Mouse (Mus musculus): ENCODE measurements around the gene Farp1. TPM values are rescaled to one million over a fixed set of nuclear protein-coding genes. Genes with fewer than 3 reads are reported as not detected.
"Not testable (repeated sequence)": the region's sequence is repeated elsewhere in the genome, so short reads cannot be mapped to it uniquely, and the experiment has no call there.

The Farp1 gene
- total RNA-seq (2021), result 10 to 100 TPM; 10.7 to 12.0 TPM

DNA sequence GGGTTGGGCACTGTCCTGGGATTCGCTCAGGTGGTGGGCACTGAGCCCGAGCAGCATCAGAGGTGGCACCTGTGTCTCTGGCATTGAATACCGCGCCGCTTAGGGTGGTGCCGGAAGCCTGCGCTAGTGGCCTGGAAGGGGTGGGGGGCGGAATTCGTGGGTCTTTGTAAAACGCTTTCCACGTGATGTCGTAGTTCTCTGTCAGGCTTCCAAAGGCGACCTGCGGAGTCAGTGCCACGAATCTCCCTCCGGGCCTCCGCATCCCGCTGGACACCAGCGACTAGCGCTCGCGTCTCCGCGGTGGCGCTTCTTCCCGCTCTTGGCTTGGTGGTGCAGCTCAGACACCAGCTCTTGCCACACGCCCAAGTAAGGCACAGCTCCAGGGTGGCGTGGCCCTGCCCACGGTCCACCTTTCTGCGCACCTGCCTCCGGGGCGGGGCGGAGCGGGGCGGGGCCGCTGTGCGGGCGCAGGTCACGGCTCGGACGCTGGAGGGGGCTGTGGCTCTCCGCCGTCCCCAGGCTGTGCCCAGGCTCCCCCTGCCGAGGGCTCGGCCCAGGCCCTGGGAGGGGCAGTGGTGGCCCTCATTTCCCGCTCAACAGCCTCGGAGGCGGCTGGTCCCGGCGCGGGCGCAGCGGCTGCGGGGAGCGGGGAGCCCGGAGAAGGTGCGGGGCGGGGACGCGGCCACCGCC, at the start of gene Farp1:
Farp1 (plus strand) TSS at position 228 of the 690 bp plus-strand sequence.
- DNase-seq (ENCODE audit: low spot score), result peak; percentile 78
- intact Hi-C loops (cut with DNase I), result loop anchor here (2.0 to 10.0 kb wide), 6 partner anchors 77 to 420 kb away; partner anchors contain the start of gene Ipo5

DNA sequence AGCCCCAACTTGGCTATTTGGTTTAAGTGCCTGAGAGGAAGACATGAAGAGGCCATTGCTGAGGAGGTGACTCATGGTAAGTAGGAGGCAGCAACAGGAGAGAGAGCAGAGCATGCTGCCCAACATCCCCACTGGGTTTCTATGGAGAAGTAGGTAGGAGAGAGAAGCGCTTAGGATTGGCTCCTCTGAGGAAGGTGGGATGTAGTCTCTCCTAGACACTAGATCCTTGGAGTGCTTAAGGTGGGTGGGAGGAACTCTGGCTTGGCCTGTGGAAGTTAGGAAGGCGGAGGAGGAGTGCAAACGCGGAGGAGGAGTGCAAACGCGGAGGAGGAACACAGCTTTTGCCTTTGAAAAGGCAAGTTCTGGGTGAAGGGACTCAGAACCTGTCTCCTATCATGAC, 45.9 kb upstream of the Farp1 start:
- intact Hi-C loops (cut with DNase I), result no loop called here
- no peak for DNase-seq (ENCODE audit: low spot score)

DNA sequence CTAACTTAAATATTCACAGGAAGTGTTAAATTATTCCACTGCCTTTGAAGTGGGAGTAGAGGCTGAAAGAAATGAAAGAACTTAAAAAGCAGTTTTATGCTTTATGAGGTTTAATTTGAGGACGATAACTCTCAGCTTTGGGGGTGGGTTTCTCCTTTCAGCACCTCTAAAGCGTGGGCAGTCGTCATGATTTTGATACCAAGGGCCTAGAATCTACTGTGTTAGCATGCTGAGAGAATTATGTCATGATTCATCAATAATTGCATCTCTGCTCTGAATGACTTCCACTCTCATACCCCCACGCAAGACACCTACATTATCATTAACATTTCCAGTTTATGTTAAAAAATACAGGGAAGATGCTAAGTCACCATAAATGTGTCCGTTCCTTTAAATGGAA, 37.3 kb upstream of the Farp1 start:
- intact Hi-C loops (cut with DNase I), result no loop called here
- DNase-seq (ENCODE audit: low spot score), result no peak

- intact Hi-C loops (cut with DNase I), result no loop called here
- no peak for DNase-seq (ENCODE audit: low spot score)
Observed at GRCm38 (mm10) chr14:121000561-121001340, 34.2 kb upstream of the Farp1 start.

- DNase-seq (ENCODE audit: low spot score), result no peak
- intact Hi-C loops (cut with DNase I), result no loop called here
Observed at GRCm38 (mm10) chr14:121005621-121006020, 29.4 kb upstream of the Farp1 start.

DNA sequence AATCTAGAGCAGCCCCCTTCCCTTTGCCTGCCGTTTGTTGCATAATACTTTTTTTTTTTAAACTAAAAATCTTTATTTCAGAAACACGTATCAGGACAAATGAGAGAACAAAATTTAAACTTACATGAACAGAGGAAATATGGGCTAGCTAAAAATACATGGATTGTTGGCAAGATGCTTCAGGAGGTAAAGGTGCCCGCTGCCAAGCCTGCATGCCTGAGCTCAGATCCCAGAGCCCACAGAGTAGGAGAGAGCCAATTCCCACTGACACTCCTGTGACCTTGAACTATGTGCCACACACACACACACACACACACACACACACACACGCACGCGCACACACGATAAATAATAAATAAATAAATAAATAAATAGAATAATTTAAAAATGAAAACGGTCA, 29.0 kb upstream of the Farp1 start:
- no peak for DNase-seq (ENCODE audit: low spot score)
- intact Hi-C loops (cut with DNase I), result no loop called here

- intact Hi-C loops (cut with DNase I), result no loop called here
- no peak for DNase-seq (ENCODE audit: low spot score)
Observed at GRCm38 (mm10) chr14:121015114-121015690, 19.8 kb upstream of the Farp1 start.

- no peak for DNase-seq (ENCODE audit: low spot score)
- intact Hi-C loops (cut with DNase I), result no loop called here
Observed at GRCm38 (mm10) chr14:121022403-121022802, 12.6 kb upstream of the Farp1 start.

- intact Hi-C loops (cut with DNase I), result no loop called here
Observed at GRCm38 (mm10) chr14:121025381-121025780, 9.6 kb upstream of the Farp1 start.

GRCm38 (mm10) chr14:121031396-121031795, 3.6 kb upstream of the Farp1 start:
- DNase-seq (ENCODE audit: low spot score), result no peak
- intact Hi-C loops (cut with DNase I), result loop anchor here (10.0 kb wide), 1 partner anchor 423 kb away; no protein-coding TSS in a partner anchor

More at GRCm38 (mm10) chr14:121025381-121025780, 9.6 kb upstream of the Farp1 start:
- no peak for DNase-seq (ENCODE audit: low spot score)

DNA sequence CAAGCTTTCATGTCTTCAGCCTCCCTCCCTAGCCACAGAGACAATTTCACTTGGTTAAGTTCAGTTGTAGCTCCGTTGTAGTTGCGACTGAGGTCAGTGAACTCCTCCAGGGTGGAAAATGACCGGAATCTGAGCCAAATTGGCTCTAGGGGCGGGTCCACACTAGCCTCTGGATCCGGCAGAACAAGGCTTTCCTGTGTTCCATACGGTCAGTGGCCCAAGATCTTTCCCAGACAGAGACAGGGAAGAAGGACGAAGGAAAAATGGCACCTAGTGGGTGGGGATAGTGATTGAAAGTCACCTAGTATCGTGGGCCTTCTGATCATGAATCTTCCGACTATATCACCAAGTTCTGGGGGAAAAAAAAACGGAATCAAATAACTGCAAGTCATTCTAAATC, 475 bp upstream of the Farp1 start:
- intact Hi-C loops (cut with DNase I), result loop anchor here (2.0 to 10.0 kb wide), 2 partner anchors 186 to 420 kb away; no protein-coding TSS in a partner anchor

GRCm38 (mm10) chr14:121035663-121036473, 868 bp downstream of the Farp1 start:
- peak; percentile 36 for DNase-seq (ENCODE audit: low spot score)
- intact Hi-C loops (cut with DNase I), result loop anchor here (2.0 to 10.0 kb wide), 6 partner anchors 76 to 419 kb away; partner anchors contain the start of gene Ipo5

More for the DNA sequence above, 475 bp upstream of the Farp1 start:
- DNase-seq (ENCODE audit: low spot score), result peak; percentile 16

DNA sequence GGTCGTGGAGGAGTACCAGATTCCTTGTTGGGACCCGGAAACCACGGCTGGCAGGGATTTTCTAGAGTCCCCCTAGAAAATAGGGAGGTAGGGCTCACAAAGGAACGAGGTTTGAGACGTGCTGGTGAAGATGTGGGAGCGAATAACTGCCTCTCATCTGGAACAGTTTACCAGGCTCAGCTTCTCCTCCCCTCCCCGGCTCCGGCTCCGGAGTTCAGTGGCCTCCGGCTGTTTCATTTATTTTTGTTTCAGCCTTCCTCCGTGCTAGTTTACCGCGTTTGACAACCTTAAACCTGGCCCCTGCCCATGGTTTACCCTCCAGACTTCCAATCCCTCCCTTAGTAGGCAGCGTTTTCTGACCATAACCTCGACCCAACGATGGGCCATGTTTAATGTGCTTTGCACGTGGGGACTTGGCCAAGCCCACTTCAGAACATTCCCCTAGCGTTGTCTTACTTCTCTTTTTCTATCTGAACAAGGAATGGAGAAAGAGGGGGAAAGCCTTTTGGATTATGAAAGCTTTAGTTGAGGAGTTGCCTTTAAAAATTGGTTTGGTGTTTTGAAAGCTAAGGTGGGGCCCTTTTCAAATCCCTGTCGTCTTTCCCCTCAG, 1.7 kb downstream of the Farp1 start:
- DNase-seq (ENCODE audit: low spot score), result no peak
- intact Hi-C loops (cut with DNase I), result loop anchor here (5.0 to 10.0 kb wide), 5 partner anchors 76 to 418 kb away; partner anchors contain the start of gene Ipo5

- DNase-seq (ENCODE audit: low spot score), result no peak
- intact Hi-C loops (cut with DNase I), result loop anchor here (5.0 to 10.0 kb wide), 5 partner anchors 75 to 418 kb away; partner anchors contain the start of gene Ipo5
Observed at GRCm38 (mm10) chr14:121037276-121037675, 2.3 kb downstream of the Farp1 start.

DNA sequence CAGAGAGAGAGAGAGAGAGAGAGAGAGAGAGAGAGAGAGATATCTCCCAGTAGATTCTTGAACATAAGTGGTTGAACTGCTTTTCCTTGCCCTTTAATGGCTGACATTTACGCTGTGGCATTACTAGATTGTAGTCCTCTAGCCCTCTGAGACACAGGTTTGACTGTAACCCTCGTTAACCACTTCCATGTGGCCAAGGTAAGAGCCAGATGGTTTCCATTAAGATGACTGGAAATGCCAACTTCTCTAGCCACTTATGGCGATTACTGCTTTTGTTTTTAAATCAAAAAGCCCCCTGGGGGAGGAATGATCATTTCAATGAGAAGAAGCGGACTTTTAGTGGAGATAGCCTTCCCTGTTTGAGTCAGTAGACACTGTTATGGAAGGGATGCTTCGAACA, 3.7 kb downstream of the Farp1 start:
- intact Hi-C loops (cut with DNase I), result loop anchor here (5.0 to 10.0 kb wide), 5 partner anchors 74 to 416 kb away; partner anchors contain the start of gene Ipo5
- DNase-seq (ENCODE audit: low spot score), result no peak

- intact Hi-C loops (cut with DNase I), result no loop called here
- no peak for DNase-seq (ENCODE audit: low spot score)
Observed at GRCm38 (mm10) chr14:121044145-121044544, 9.1 kb downstream of the Farp1 start.

- no peak for DNase-seq (ENCODE audit: low spot score)
- intact Hi-C loops (cut with DNase I), result no loop called here
Observed at GRCm38 (mm10) chr14:121046313-121046961, 11.4 kb downstream of the Farp1 start.

DNA sequence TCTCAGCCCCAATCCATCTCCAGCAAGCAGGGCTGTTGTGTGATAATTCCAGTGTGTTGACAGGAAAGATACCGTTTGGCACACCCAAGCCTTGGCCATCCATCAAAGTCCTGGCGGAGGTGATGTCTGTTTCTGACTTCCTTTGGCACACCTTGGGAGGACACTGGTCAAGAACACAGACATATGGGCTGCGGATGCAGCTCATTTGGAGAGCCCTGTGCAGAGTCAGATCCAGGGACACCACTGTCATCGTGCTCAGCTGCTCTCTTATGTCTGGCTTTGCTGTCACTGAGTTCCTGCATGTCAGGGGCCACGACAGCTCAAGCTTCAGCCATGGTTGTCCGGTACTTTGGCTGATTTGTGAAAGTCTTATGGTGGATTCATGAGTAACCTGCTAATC, 12.8 kb downstream of the Farp1 start:
- intact Hi-C loops (cut with DNase I), result no loop called here
- DNase-seq (ENCODE audit: low spot score), result no peak

GRCm38 (mm10) chr14:121051002-121051401, 16.0 kb downstream of the Farp1 start:
- DNase-seq (ENCODE audit: low spot score); intact Hi-C loops (cut with DNase I): not testable (repeated sequence)

All from heart, postnatal 25 days (tissue).